Mouse (Mus musculus) gastrocnemius, adult 8-10 months (tissue): Measurements from ENCODE around the gene Iqgap1. TPM values are rescaled to one million over a fixed set of nuclear protein-coding genes. Genes with fewer than 3 reads are reported as not detected.
A peak's percentile ranks its signal among the peaks of the same experiment; 100 is the strongest.

ENCODE experiments used
- DNase-seq, 2 experiments: peaks; one replicate each; pipeline ENCODE4 v3.0.0; 2022; ENCODE audit warnings: low spot score in 2 of 2
- total RNA-seq, 4 experiments: library from RNA; stranded (reverse); gene quantifications; 2 replicates each; pipeline ENCODE4 v1.2.4; 2022

Iqgap1 gene
- total RNA-seq, 4 experiments from 2014 or later, result 6.3 to 12.7 (median 10.6) TPM

GRCm38 (mm10) chr7:80721041-80721440 lies 104.7 kb downstream of the Iqgap1 start:
- DNase-seq, result no peak

DNA sequence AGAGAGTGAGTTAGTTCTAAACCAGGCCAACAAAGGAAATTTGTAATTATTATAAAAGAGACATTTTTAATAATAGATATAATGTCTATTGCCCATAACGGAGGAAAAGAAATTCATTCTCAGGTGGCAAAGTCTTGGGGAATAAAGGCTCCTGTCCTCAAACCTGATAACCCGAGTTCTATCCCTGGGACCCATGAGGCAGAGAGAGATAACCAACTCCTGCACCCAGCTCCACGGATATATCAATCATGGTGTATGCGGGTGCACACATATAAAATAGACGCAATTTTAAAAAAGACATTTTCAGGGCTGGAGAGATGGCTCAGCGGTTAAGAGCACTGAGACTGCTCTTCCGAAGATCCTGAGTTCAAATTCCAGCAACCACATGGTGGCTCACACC lies 106.2 kb downstream of the Iqgap1 start:
- DNase-seq, result no peak

- DNase-seq, result no peak
Observed at GRCm38 (mm10) chr7:80719038-80719437, 106.7 kb downstream of the Iqgap1 start.

DNA sequence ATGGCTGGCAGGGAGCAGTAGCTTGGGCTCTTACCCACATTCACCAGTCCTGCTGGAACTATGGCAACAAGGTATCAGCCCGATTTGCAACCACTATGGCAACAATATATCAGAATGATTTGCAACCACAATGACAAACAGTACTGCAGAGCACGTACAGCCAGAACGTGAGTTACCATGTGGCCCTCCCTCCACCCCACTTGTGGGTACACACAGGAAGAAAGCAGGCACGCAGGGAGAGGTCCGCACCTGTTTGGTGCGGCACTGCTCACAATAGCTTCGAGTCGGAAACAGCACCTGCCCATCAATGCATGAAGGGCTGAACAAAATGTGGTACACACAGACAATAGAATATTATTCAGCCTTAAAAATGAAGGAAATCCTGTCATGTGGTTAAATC lies 107.3 kb downstream of the Iqgap1 start:
- DNase-seq, result no peak

DNA sequence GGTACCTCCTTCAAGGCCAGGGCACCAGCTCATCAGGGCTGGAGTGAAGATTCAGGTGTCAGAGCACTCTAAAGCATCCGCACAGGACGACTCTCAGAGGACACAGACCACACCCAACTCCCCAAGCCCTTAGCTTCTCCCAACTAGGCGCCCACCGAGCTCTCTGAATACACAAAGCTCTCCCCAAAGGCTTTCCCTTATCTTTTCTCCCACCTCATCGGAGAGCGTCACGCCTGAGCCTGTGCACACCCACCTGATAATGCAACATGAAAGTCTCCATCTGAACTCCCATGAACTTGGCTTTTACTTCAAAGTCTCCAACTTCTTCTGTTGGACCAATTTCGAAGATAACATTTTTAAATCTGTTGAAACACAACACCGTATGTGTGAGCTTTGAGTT lies 109.0 kb downstream of the Iqgap1 start:
- no peak for DNase-seq

- DNase-seq, result no peak
Observed at GRCm38 (mm10) chr7:80715306-80715705, 110.5 kb downstream of the Iqgap1 start.

GRCm38 (mm10) chr7:80711496-80711895 lies 114.3 kb downstream of the Iqgap1 start:
- DNase-seq, result no peak

GRCm38 (mm10) chr7:80710333-80710732 lies 115.4 kb downstream of the Iqgap1 start:
- no peak for DNase-seq

- DNase-seq, result no peak
Observed at GRCm38 (mm10) chr7:80704066-80704465, 121.7 kb downstream of the Iqgap1 start.

DNA sequence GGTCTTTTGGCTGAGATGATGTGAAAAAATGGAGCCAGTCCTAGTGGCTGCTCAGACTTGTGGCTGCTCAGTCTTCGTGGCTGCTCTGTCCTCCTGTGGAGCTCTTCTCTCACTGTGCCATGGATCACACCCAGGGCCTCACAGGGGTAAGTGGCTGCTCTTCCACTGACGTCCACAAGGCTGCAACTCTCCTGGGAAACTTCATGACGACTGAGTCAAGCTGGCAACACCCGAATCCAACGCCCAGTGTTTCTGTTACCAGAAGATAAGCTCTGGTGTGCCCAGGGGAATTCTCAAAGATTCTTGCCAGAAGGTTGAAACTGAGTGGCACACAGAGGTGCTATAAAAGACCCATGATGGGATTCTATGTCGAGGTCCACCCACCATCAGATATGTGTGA lies 123.3 kb downstream of the Iqgap1 start:
- DNase-seq, result no peak

- DNase-seq, result no peak
Observed at GRCm38 (mm10) chr7:80699709-80700108, 126.1 kb downstream of the Iqgap1 start.

GRCm38 (mm10) chr7:80698940-80699339 lies 126.8 kb downstream of the Iqgap1 start:
- no peak for DNase-seq

GRCm38 (mm10) chr7:80697859-80698258 lies 127.9 kb downstream of the Iqgap1 start:
- no peak for DNase-seq

- no peak for DNase-seq
Observed at GRCm38 (mm10) chr7:80696903-80697302, 128.9 kb downstream of the Iqgap1 start.

DNA sequence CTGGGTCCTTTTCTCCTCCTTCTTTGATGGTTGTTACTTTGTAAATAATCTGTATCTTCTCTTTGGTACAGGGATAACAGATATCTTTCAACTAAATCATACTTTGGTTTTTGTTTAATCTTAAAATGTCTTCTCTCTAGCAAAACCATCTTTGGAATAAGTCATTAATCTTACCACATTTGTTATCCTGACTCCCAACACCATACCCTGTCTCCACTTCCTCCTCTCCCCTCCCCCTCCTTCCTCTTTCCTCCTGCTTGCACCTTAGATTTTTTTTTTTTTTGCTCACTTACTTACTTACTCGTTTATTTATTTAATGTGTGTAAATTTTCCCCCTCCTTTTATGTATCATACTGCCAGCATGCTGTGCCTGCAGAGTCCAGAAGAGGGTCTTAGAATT lies 129.4 kb downstream of the Iqgap1 start:
- no peak for DNase-seq

- DNase-seq, result no peak
Observed at GRCm38 (mm10) chr7:80692472-80692871, 133.3 kb downstream of the Iqgap1 start.

GRCm38 (mm10) chr7:80691131-80691530 lies 134.6 kb downstream of the Iqgap1 start:
- DNase-seq, result no peak

- peak in 1 of 2 experiments; percentile 15 for DNase-seq
Observed at GRCm38 (mm10) chr7:80689221-80689591, 136.6 kb downstream of the Iqgap1 start.

DNA sequence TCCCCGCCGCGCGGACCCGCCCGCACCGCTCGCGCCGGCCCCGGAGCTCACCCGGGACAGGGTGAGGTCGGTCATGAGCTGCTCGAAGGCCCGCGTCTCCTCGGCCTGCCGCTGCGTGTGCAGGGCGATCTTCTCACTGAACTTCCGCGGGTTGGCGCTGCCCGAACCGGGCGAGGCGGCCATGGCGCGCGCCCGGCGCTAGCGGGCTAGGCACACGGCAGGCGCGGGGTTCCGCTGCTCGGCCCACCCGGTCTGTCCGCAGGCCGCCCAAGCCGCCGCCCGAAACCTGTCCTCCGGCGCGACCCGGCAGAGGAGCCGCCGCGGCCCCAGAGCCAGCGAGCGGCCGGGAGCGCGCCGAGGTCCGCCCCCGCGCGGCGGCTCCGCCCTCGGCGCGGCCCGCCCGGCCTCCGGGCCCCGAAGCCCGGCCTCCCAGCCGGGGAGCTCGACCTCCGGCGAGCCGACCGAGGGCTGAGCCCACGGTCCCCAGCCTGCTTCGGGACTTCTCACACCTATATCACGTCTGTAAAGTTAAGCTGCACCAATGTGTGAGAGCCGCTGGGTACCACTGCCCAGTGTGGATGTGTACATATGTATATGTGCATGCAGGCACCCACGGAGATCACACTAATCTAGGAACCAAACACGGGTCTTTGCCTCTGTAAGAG lies 137.1 kb downstream of the Iqgap1 start, which contains the start of gene Crtc3:
Crtc3 (minus strand) TSS at position 322 of the 665 bp plus-strand sequence.
- DNase-seq, result peak; percentile 53 to 63

DNA sequence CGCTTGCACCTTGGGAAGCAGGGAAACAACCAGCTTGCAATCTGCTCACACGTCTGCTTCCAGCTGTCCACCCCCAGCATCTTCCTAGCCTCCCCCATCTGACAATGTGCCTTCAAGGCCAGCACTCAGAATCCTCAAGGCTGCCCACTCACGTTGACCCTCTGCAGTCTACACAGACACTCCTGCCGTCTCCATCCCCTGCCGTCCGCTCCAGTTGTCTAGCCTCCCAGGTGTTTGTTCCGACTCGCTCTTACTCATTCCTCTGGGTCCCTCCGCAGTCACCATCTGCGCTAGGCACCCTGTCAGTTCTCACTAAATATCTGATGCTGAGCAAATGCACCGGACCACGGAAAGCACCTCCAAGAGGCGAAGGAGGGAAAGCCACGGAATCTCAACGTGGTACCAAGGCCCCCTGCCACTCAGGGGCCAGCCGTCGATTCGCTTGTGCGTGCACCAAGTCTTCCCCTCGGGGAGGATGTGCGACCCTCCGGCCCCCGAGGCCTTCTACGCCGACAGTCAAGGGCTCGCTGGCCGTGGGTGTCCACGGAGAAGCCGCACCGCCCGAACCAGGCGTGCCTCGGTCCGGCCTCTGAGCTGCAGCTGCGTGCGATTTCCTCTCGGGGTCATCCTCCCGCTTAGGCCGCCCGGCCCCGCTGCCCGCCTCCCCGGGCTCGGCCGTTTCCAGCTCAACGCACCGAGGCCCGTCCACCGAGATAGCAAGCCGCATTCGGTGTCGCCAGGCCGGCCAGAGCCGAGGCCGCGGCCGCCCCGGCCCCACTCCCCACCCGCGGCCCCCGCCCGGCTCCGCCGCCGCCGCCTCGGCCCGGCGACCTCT lies 137.8 kb downstream of the Iqgap1 start:
- DNase-seq, result peak; percentile 28 to 47

DNA sequence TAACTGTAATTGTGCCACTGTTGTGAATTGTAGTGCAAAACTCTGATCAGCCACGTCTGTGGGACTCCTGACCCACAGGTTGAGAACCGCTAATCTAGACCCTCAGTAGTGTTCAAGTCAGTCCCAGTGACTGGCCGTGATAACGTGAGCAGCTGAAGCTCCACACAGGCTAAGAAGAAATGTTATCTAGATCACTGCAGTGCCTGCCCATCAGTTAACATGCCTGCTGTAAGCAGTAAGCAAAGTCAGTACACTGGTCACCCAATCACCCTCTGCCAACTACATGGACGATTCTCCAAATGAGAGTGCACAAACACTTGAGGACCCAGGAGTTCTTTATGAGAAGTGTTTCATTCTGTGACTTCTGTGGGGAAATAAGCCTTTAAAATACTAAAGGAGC lies 140.1 kb downstream of the Iqgap1 start:
- no peak for DNase-seq

GRCm38 (mm10) chr7:80682630-80683029 lies 143.1 kb downstream of the Iqgap1 start:
- DNase-seq, result no peak
